Mouse (Mus musculus) cerebellum, adult 9-10 months (tissue): Measurements from ENCODE around the gene Slc22a14.
"Not testable (repeated sequence)": the region's sequence is repeated elsewhere in the genome, so short reads cannot be mapped to it uniquely, and the experiment has no call there.

Experiments used
- DNase-seq: peaks from one replicate; pipeline ENCODE4 v3.0.0; 2022

The Slc22a14 gene

GRCm38 (mm10) chr9:119321392-119322229, 43.7 kb downstream of the Slc22a14 start:
- peak; percentile 76 for DNase-seq

DNA sequence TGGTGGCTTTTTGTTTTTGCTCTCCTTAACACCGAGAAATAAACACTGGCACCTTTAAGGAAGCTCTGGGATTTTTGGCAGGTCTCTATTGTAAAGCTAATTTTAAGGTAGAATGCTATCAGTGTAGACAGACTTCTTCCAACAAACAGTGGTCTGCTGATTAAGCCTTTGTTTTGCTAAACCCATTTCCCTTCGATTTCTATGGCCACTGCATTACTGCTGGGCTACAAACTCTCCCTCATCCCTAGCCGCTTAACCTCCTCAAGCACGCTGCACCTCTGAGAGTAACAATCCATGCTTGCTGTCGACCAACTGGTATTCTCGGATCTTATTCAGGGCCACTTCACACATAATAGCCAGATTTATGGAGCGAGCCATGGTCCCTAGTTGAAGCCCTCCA, 44.4 kb downstream of the Slc22a14 start:
- DNase-seq = peak; percentile 37

DNA sequence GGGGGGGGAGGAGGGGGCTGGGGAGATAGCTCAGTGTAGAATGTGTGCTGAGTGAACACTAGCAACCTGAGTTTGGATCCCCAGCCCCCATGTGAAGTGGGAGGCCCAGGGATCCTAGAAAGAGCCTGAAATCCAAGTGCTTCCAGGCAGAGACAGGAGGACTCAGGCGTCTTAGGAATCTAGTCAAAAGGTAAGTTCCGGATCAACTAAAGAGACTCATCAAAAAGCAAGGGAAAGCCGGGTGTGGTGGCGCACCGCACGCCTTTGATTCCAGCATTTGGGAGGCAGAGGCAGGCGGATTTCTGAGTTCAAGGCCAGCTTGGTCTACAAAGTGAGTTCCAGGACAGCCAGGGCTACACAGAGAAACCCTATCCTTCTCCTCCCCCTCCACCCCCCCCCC, 44.9 kb downstream of the Slc22a14 start:
- peak; percentile 41 for DNase-seq

GRCm38 (mm10) chr9:119318891-119319290, 46.5 kb downstream of the Slc22a14 start:
- DNase-seq = no peak

DNA sequence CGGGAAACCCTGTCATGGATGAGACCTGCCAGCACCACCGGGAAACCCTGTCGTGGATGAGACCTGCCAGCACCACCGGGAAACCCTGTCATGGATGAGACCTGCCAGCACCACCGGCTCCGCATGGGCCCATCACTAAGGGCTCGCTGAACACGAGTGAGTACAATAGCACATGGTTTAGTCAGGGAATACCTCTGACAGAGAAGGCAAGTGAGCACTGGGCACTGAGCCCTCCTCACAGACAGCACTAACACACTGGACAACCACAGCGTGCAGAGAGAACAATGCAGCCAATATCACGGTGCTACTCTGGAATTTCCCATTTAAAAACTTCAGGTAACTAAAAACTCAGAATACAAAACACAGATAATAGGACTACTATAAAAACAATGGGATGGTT, 52.3 kb downstream of the Slc22a14 start:
- DNase-seq = peak; percentile 29

- no peak for DNase-seq
Measured at GRCm38 (mm10) chr9:119309067-119309466, 56.3 kb downstream of the Slc22a14 start.

- no peak for DNase-seq
Measured at GRCm38 (mm10) chr9:119305863-119306262, 59.5 kb downstream of the Slc22a14 start.

GRCm38 (mm10) chr9:119298563-119298962, 66.8 kb downstream of the Slc22a14 start:
- DNase-seq = no peak

DNA sequence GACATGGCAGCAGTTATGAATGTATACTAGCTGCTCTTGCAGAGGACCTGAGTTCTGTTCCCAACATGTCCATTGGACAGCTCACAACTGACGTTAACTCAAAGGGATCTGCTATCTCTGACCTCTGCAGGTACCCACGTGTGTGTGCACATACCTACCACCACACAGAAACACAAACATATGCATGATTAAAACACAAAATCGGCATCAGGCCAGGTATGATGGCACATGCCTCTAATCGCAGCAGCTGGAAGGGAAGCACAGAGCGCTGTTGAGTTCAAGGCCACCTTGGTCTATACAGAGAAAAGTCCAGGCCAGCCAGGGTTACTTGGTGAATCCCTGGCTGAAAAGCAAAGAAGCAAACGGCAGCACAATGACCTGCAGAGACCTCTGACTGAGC, 67.7 kb downstream of the Slc22a14 start:
- DNase-seq = no peak

DNA sequence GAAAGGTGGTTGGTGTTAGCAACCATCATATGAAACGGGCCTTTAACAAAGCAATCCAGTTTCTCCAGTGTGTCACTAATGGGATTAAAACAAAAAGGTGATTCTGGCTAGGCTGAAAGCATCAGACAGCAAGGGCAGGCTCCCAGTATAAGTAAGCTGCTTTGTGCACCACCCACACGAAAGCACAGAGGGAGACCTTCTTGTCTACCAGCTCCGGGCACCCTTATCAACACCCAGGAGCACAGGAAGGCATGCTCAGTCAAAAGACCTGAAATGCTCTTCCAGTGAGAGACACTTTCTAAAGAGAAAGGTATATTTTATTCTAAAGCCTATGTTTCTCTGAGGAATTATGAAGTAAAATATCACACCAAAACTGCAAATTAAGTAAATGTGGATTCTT, 74.6 kb downstream of the Slc22a14 start:
- no peak for DNase-seq

DNA sequence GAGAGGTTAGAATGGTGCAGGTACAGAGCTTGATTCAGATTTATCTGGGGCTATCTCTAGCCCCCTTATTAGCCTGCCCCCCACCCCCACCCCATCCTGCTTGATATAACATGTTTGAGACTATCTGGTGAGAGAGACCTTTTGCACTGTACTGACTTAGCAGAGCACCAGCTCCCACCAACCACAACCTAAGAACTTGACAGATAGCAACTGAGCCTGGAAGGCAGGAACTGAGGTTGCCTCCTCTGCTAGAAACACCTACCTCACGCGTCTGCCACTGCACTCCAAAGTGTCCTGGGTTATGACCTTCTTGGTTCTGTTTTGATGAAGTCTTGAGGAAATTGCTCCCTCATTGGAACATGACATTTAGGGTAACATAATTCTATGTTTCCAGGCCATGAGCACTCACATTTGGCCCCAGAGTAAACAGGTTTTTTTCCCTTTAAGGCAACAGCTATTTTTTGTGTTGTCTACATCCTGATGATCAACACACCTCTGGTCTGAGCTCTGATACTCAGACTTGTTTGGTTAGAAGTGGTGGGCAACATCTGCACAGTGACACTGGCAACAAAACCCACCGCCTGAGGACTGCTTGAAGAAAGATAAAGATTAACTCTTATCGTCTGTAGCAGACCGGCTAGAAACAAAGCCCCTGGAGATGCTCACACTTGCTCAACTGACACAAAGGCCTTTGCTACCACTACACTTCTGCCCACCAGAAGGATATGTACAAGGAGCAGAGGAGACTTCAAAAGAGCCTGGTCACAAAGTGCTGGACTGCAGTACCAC, 84.3 kb downstream of the Slc22a14 start:
- DNase-seq = no peak

- DNase-seq = no peak
Measured at GRCm38 (mm10) chr9:119278031-119278430, 87.3 kb downstream of the Slc22a14 start.

DNA sequence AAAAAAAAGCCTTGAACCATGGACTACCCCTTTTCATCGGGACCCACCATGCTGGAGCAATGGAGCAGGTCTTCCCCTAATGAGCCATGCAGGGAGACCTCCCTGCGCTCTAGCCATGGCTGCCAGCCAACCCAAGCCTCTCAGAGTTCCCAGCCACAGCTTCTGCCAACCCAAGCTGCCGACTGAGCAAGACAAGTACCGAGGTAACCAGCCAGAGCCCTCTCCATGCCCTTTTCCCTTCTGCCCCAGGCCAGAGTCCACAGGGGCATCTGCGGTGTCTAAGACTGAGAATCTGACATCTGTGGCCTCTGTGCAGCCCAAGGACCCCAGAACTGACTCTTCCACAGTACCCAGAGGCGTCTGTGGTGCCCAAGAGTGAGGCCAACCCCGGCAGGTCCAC, 89.0 kb downstream of the Slc22a14 start:
- DNase-seq = peak; percentile 39

DNA sequence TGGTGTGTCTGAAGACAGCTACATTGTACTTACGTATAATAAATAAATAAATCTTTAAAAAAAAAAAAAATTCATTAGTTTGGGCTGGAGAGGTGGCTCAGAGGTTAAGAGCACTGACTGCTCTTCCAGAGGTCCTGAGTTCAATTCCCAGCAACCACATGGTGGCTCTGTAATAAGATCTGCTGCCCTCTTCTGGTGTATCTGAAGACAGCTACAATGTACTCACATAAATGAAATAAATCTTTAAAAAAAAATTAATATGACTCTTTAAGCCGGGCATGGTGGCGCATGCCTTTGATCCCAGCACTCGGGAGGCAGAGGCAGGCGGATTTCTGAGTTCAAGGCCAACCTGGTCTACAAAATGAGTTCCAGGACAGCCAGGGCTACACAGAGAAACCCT, 90.5 kb downstream of the Slc22a14 start:
- DNase-seq = not testable (repeated sequence)

- DNase-seq = no peak
Measured at GRCm38 (mm10) chr9:119271496-119271895, 93.9 kb downstream of the Slc22a14 start.

- no peak for DNase-seq
Measured at GRCm38 (mm10) chr9:119268588-119269145, 96.7 kb downstream of the Slc22a14 start.

DNA sequence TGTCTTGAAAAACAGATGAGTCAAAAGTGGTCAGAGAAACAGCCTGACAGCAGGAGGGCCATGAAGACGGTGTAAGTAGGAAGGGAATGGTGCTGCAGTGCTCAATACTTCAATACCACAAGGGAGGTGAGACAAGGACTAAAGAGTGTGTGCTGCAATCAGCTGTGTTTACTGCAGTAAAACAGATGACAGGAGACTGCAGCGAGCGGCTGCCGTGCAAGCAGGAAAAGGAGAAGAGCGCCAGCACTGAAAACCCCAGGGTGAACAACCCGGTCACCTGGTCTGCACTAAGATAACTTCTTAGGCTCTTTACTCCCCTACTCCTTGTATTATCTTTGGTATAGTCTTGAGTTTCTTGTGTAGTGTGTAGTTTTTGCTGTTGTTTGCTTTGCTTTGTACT, 97.2 kb downstream of the Slc22a14 start:
- no peak for DNase-seq

DNA sequence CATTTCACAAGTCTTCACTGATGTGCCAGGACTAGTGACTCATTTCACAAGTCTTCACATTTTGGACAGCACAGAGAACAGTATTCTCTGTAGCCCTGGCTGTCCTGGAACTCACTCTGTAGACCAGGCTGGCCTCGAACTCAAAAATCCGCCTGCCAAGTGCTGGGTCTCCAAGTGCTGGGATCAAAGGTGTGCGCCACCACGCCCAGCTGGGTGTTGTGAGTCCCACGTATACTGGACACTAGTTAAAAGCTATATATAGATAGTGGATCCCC, 99.3 kb downstream of the Slc22a14 start:
- not testable (repeated sequence) for DNase-seq

- not testable (repeated sequence) for DNase-seq
Measured at GRCm38 (mm10) chr9:119265373-119266120, 99.8 kb downstream of the Slc22a14 start.

- DNase-seq = no peak
Measured at GRCm38 (mm10) chr9:119263067-119263466, 102.3 kb downstream of the Slc22a14 start.

DNA sequence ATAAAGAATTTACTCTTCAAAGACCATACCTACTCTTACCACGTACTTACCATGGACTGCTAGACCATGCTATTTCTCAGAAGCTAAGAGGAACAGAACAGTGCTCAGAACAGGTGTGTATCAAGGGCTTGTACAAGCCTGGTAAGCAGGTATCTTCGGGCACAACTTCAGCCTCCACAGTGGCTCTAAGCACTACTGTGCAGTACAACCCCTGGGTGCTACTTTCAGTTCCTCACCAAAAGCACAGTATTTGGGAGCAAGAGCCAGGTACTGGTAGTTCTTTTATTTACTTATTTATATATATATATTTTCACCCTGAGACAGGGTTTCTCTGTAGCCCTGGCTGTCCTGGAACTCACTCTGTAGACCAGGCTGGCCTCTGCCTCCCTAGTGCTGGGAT, 104.5 kb downstream of the Slc22a14 start:
- DNase-seq = no peak

DNA sequence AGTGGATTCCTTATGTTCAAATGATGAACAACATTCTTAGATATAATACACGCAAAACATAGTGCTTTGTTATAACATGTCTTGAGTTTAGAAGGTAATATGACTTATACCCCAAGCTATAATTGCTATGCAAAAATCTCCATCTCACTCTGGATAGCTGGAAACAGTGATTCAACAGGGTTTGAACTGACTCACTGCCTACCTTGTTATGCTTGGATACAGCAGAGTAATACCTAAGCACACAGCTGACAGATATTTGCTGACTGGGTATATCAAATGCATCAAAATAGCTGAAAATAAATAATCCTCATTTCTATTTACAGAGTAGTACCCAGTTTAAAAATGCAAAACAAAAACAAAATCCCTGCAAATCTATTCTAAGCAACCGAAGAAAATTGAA, 106.6 kb downstream of the Slc22a14 start:
- no peak for DNase-seq

DNA sequence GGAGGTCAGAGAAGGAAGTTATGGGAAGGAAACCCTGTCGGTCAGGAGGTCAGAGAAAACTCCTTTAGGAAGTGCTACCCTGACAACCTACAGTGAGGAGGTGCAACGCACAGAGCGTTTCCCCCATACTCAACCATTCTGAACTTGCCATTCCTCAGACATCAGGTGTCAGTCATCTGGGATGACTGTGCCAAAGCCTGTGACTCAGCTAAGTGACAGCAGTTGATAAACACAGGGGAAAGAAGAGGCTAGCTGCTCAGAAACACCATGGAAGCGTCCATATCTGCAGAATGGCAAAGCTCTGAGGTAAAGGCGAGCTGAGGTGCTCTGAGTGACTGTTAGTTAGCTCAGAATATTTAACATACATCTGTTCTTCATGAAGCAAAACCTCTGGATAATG, 107.2 kb downstream of the Slc22a14 start:
- DNase-seq = no peak
